Mouse (Mus musculus): ENCODE measurements at regions not wholly inside any gene's neighbourhood (a gene's known extent, or its start where the extent isn't known, plus 50 kb on each side); places are given as distances from the start of the nearest gene placed in this dataset.

- WGBS = 85% methylated on average over 5 of the region's 5 CpGs
Observed at GRCm38 (mm10) chr17:59359503-59359902, 346.3 kb upstream of the Nudt12 start.

GRCm38 (mm10) chr17:59345526-59345925, 332.4 kb upstream of the Nudt12 start:
- H3K4me2 ChIP-seq = no peak overlapping the region
- no peak for ATAC-seq (ENCODE audit: low FRiP score)
- H3K9ac ChIP-seq = no peak overlapping the region
- no peak overlapping the region for H3K4me3 ChIP-seq
- H3K36me3 ChIP-seq = no peaks in the 10 kb centered on the region
- H3K27me3 ChIP-seq = no peaks in the 10 kb centered on the region
- H3K9me3 ChIP-seq = no peaks in the 10 kb centered on the region
- H3K4me1 ChIP-seq (replicated peaks) = no peaks in the 10 kb centered on the region
- WGBS = 84% methylated on average over 4 of the region's 4 CpGs
- H3K27ac ChIP-seq = no peak overlapping the region

More at GRCm38 (mm10) chr17:59359503-59359902, 346.3 kb upstream of the Nudt12 start:
- Histone ChIP-seq H3K9me3 (no peaks in the 10 kb centered on the region), H3K4me2 (no peak overlapping the region), H3K4me3 (no peak overlapping the region), H3K27ac (no peak overlapping the region), H3K36me3 (no peaks in the 10 kb centered on the region), H3K4me1 (replicated peaks) (peaks cover 4% of the 10 kb centered on the region; the same call in 1 of the 2 replicates), H3K27me3 (no peaks in the 10 kb centered on the region), H3K9ac (no peak overlapping the region)
- ATAC-seq (ENCODE audit: low FRiP score) = no peak

- Histone ChIP-seq H3K27ac (no peak overlapping the region), H3K4me2 (no peak overlapping the region), H3K4me1 (replicated peaks) (no peaks in the 10 kb centered on the region), H3K4me3 (no peak overlapping the region), H3K36me3 (no peaks in the 10 kb centered on the region), H3K27me3 (no peaks in the 10 kb centered on the region), H3K9me3 (no peaks in the 10 kb centered on the region), H3K9ac (no peak overlapping the region)
- no peak for ATAC-seq (ENCODE audit: low FRiP score)
- 94% methylated on average over 5 of the region's 5 CpGs for WGBS
Observed at GRCm38 (mm10) chr17:59297939-59298338, 284.8 kb upstream of the Nudt12 start.

GRCm38 (mm10) chr17:59281364-59281763, 268.2 kb upstream of the Nudt12 start:
- H3K36me3 ChIP-seq = no peaks in the 10 kb centered on the region
- no peak overlapping the region for H3K4me3 ChIP-seq
- 68% methylated on average over 3 of the region's 3 CpGs for WGBS
- H3K27me3 ChIP-seq = no peaks in the 10 kb centered on the region
- H3K4me2 ChIP-seq = no peak overlapping the region
- no peaks in the 10 kb centered on the region for H3K9me3 ChIP-seq
- H3K9ac ChIP-seq = no peak overlapping the region
- H3K27ac ChIP-seq = no peak overlapping the region
- ATAC-seq (ENCODE audit: low FRiP score) = no peak; the same call in 1 of the 2 replicates
- no peaks in the 10 kb centered on the region for H3K4me1 ChIP-seq (replicated peaks)

- no peak overlapping the region for H3K4me3 ChIP-seq
- no peaks in the 10 kb centered on the region for H3K9me3 ChIP-seq
- no peaks in the 10 kb centered on the region for H3K4me1 ChIP-seq (replicated peaks)
- H3K36me3 ChIP-seq = no peaks in the 10 kb centered on the region
- H3K27me3 ChIP-seq = no peaks in the 10 kb centered on the region
- no peak overlapping the region for H3K27ac ChIP-seq
- H3K9ac ChIP-seq = no peak overlapping the region
- WGBS = 57% methylated on average over 10 of the region's 10 CpGs
- no peak overlapping the region for H3K4me2 ChIP-seq
- ATAC-seq (ENCODE audit: low FRiP score) = no peak
Observed at GRCm38 (mm10) chr17:59279811-59280210, 266.6 kb upstream of the Nudt12 start.

GRCm38 (mm10) chr17:59269613-59270012, 256.4 kb upstream of the Nudt12 start:
- H3K36me3 ChIP-seq = no peaks in the 10 kb centered on the region
- H3K27ac ChIP-seq = no peak overlapping the region
- H3K4me3 ChIP-seq = no peak overlapping the region
- H3K4me1 ChIP-seq (replicated peaks) = no peaks in the 10 kb centered on the region
- no peak overlapping the region for H3K4me2 ChIP-seq
- no peaks in the 10 kb centered on the region for H3K9me3 ChIP-seq
- H3K27me3 ChIP-seq = no peaks in the 10 kb centered on the region
- ATAC-seq (ENCODE audit: low FRiP score) = no peak
- H3K9ac ChIP-seq = no peak overlapping the region

GRCm38 (mm10) chr17:59249000-59249399, 235.8 kb upstream of the Nudt12 start:
- Histone ChIP-seq H3K36me3 (no peaks in the 10 kb centered on the region), H3K27me3 (no peaks in the 10 kb centered on the region), H3K9me3 (no peaks in the 10 kb centered on the region), H3K4me3 (no peak overlapping the region), H3K9ac (no peak overlapping the region), H3K27ac (no peak overlapping the region), H3K4me2 (no peak overlapping the region), H3K4me1 (replicated peaks) (no peaks in the 10 kb centered on the region)
- WGBS = 86% methylated on average over 5 of the region's 5 CpGs
- ATAC-seq (ENCODE audit: low FRiP score) = no peak

GRCm38 (mm10) chr17:59232251-59232650, 219.1 kb upstream of the Nudt12 start:
- Histone ChIP-seq H3K9me3 (no peaks in the 10 kb centered on the region), H3K36me3 (no peaks in the 10 kb centered on the region), H3K4me3 (no peak overlapping the region), H3K27me3 (no peaks in the 10 kb centered on the region), H3K27ac (no peak overlapping the region), H3K4me2 (no peak overlapping the region), H3K9ac (no peak overlapping the region), H3K4me1 (replicated peaks) (no peaks in the 10 kb centered on the region)
- 88% methylated on average over 2 of the region's 2 CpGs for whole genome bisulfite sequencing
- no peak for ATAC-seq (ENCODE audit: low FRiP score)

Data from hindbrain, embryonic 13.5 days (tissue).